Mouse (Mus musculus) adrenal gland, adult (tissue): ENCODE results near the gene Emc10.

ENCODE experiments used
- DNase-seq, 2 experiments: peaks; one replicate each; pipeline ENCODE4 v3.0.0; 2022 to 2023; ENCODE audit warnings: low spot score in 1 of 2; ENCODE audit not compliant: inconsistent age in 2 of 2

The Emc10 gene

DNA sequence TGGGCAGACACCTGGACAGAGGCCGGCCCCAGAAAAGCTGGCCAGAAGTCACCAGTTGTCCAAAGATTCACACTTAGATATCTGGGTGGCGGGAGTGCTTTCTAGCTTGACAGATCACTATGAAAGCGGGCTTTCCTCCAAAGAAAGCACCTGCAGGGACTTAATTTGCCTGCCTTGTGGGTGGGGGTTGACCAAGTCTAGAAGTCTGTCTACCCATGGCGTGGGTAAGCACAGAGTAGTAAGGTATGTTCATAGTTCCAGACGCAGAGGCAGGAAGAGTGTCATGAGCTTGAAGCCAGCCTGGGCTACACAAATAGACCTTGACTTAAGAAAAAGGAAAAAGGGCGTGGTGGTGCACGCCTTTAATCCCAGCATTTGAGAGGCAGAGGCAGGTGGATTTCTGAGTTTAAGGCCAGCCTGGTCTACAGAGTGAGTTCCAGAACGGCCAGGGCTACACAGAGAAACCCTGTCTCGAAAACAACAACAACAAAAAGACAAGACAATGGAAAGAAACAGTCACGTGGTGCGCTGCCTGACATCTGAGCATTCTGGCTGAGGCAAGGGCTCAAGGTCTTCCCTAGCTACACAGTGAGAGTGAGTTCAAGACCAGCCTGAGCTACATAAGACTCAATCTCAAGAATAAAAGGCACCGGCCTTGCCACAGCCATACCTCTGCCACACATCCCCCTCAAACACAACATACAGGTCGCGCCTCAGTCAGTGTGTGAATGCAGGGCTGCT is 30.3 kb upstream of the Emc10 start:
- no peak for DNase-seq

DNA sequence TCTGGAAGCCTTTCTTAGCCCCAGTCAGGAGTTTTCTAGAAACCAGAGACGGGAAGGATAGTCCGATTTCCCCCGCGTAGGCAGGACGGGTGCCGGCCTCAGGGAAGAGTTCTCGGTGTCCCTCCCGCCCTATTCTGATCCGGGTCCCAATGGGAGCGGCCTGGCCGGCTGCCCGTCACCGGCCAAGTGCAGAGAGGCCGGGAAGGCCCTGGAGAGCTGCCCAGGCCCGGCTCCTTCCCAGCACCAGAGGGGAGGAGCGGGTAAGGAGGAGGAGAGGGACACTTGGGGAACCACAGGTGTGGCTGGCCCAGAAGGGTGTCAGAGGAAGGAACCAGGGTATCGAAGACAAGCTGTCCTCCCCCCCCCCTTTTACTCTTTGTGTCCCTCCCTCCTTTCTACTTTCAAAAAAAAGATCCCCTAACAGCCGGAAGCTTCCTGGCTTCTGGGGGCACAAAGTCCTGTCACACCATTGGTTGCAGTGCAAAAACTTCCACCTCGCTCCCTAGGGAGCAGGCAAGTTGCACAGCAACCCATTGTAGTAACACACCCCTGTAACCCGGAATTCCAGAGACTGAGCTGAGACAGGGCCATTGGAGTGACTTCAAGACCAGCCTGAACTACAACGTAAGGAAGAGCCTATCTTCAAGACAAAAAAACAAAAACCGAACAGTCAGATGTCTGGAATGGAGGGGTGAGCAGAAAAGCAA is 28.9 kb upstream of the Emc10 start:
- peak; percentile 90 to 93 for DNase-seq

DNA sequence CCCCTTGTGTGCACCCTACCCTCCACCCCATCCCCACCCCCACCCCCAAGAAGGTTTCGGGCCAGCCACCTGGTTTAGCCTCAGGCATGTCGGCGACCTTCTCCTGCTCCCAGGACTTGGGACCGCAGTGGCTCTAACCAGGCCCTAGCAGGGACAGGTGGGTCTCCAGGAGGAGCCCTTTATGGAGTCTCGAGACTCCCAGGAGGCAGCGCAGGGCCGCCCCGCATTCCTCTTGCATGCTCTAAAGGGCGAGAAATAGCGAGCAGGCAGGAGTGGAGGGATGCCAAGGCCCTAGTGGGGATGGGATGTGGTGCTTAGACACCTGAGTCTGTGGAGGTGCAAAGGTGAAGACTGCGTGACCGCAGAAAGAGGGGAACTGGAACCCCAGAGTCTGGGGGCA is 28.2 kb upstream of the Emc10 start, which contains the start of gene Mybpc2:
TSS of gene Mybpc2 (minus strand) at position 155 of the 400 bp plus-strand sequence.
- DNase-seq = no peak

DNA sequence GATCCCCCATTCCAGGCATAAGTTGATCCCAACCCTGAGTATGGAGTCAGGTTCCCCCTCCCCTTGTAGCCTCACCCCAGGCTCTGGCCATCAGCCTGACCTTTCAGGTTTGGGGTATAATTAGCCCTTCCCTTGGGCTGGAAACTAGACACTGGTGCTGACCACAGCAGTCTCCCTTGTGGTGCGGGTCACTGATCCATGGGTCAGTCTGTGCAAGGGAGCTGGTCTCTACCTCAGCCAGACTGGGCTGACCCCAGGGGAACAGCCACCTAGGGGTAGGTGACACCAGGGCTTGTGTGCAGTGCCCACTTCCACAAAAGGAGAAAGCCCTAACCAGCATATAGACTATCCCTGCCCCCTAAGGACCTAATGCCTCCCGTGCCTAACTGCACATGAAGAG is 26.7 kb upstream of the Emc10 start:
- no peak for DNase-seq

DNA sequence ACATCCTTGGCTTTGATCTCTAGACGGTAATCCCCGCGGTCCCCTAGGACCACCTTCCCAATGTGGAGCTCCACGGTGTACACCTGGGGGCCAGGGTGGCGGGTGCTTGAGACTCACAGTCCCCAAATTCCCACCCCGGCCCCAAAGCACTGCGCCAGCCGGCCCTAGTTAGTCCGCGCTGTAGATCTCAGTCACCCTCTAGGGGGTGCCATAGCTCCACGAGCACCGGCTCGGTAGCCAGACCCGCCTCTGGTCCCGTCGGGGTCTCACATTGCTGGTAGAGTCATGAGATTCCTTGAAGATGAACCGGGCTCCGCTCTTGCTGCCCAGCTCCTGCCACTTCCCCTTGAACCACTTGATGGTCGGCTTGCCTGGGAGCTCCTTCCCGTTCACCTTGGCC is 25.4 kb upstream of the Emc10 start:
- peak in 1 of 2 experiments; percentile 82 for DNase-seq

DNA sequence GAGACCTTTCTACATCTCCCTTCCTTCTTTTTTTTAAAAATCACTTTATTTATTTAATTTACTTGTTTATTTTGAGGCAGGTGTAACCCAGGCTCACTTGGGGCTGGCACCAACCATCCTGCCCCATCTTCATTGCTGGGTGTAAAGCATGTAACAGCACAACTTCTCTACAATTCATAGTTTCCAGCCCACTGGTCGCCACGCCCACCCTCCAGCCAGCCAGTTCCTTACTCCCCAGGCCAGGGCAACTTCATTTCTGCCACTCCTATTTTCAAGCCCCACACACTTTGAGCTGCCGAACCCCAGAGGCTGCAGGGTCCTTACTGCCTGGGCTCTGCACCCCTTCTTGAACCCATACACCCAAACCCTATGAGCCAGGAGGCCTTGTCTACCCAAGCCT is 24.7 kb upstream of the Emc10 start:
- DNase-seq = no peak

DNA sequence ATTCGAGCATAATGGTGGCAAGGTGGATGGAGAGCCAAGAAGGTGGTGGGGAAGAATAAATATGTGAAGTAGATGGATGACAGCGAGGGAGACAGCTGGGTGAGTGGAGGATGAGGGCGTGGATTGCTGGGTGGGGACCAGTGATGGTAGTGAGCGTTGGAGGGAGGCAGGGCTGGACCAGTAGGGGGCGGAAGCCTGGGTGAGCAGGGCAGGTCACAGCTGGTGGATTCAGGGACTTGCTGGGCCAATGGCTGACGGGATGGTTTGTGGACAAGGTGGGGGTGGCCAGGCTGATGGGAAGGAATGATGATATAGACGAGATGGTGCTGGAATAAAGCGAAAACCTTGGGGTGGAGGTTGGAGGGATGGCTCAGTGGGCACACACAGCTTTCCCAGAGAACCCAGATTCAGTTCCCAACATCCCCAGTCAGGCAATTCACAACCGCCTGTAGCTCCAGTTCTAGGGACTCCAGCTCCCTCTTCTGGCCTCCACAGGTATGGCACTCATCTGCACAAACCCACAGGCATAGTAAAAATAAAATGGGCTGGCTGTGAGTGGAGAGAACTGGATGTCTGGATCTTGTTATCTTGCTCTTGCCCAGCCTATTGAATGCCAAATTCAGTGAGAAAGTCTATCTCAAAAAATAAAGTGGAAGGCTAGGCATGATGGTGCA is 23.0 kb upstream of the Emc10 start:
- no peak for DNase-seq

DNA sequence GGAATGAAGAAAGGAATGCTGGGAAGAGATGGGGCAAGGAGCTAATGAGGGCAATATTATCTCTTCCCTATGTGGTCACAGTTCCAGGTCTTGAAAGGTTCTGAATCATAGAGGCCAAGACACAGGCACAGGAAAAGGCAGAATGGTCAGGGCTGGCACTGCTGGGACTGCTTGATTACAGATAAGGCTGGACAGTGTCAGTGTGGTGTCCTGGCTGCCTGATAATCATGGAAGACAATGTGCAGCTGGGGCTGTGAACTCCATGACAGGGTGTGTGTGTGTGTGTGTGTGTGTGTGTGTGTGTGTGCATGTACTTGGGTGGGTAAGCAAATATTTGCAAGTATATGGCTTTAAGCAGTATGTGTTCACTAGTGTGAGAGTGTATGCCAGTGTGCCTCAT is 11.2 kb upstream of the Emc10 start:
- DNase-seq = no peak

DNA sequence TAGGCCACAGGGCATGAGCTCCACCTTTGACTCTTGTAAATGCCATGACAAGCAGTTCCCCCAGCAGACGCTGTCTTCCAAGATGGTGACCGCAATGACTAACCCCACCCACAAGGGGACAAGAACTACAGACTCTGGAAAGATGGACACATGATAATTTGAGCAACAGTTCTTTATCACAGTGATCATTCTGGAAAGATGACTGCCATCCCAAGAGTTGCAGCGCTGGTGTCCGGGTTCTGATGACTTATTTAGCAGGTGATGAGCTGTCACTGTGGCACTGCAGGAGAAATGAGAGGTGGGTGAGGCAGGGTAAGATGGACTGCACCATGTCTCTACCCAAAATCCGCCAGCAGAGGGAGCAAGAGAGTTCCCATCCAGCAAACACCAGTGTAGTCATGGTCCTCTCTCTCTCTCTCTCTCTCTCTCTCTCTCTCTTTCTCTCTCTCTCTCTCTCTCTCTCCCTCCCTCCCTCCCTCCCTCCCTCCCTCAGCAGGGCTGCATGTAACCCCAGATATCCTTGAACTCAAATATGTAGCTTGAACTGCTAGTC is 5.3 kb upstream of the Emc10 start:
- DNase-seq = peak; percentile 46 to 84

DNA sequence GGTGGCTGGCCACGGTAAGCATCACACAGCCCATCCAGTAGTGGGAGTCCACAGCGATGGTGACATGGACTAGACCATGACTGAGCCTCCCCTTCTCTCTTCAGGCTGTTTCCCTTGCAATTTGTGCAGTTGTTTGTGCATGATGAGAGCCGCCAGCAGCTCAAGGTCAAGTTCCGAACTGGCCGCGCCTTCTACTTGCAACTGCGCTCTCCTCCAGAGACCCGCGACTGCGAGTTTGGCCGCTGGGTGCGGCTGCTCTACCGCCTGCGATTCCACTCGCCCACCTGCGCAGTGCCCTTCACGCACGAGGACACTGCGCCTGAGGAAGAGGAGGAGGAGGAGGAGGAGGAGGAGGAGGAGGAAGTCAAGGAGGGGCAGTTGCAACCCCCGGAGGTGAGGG is 3.7 kb upstream of the Emc10 start:
- peak in 1 of 2 experiments; percentile 20 for DNase-seq

DNA sequence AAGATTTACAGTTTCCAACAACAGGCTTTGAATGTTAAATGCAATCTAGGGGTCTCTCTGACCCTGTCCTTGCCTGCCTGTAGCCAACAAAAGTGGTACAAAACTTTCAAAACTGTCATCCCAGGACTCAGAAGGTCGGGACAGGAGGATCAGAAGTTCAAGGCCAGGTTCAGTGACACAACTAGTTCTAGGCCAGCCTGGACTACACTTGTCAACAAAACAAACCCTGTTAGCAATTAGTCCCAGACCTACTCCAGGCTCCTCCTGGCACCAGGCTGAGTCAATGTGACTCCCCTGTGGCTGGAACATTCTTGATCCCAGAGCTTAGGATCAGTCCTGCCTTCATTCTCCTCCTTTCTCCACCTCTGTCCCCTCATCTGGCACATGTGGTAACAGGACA is 2.6 kb upstream of the Emc10 start:
- peak; percentile 7 to 53 for DNase-seq

DNA sequence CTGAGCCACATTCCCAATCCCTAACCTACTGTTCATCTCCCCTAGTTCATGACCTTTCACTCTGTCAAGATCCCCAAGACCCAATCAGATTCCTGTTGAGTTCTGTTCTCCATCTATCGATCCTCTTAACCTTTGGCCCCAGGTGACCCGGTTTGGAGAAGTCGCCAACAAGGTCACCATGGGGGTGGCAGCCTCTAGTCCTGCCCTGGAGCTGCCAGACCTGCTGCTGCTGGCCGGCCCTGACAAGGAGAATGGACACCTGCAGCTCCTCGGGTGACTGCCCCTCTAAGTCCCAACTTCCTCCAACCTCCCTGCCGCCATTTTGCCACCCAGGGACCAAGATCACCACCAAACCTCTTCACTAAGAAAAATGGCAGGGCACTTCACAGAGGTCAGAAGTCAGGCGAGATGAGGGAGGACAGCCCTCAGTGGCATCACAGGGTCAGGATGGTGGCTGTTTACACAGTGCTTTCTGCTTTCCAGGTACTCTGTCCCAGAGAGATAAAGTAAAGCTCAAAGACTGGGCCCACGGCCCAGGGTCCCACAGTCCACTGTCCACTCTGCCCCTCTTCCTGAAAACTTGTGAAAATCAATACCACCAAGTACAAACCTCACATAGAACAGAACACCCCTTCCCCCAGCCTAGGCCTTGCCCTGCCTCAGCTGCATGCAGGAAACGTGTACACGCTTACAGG is 1.2 kb upstream of the Emc10 start:
- DNase-seq = peak; percentile 26 to 44

DNA sequence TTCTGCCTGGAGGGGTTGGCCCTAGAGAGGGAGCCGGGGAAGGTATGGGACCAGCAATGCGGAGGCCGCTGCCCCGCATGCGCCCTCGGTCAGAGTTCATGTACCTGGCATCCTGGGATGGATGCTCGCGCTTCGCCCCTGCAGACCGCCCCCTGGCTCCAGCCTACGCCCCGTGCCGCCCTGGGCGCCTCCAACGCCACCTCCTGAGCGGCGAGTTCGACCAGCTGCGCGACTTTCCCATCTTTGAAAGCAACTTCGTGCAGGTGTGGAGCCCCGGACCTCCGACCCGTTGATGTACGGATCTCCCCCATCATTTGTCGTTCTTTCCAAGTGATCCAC is 411 bp upstream of the Emc10 start:
- no peak for DNase-seq

DNA sequence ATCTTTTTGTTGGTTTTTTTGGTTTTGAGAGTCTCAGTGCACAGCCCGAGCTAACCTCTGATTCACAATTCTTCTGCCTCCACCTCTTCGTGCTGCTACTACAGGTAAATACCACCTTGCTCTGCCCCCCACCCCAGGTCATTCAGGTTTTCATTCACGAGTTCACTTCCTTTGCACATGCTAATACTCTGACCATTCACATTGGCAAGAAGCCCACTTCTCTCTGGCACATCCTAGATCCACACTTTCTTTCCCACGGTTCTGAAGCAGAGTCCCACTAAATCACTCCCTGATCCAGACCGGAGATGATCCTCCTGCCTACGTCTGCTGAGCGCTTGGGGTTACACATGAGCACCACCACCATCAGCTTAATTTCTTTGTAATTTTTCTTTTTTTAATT is 1.2 kb downstream of the Emc10 start:
- peak in 1 of 2 experiments; percentile 43 for DNase-seq

DNA sequence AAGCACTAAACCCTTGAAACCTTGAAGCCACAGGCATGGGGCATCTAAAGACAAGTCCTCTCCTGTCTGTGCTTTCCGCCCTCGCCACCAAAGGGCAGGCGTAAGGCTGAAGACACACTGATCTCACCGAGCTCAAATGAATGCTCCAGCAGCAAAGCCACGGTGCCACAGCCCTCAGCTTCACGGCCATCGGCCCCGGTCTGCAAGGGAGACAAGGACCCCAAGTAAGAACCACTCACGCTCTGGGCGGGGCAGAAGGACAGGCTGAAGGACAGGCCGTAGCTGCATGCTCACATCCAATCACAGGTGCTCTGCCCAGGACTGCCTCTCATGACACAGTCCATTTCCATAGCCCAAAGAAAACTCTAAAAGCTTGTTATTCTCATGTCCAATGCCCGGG is 1.6 kb downstream of the Emc10 start:
- peak in 1 of 2 experiments; percentile 19 for DNase-seq

DNA sequence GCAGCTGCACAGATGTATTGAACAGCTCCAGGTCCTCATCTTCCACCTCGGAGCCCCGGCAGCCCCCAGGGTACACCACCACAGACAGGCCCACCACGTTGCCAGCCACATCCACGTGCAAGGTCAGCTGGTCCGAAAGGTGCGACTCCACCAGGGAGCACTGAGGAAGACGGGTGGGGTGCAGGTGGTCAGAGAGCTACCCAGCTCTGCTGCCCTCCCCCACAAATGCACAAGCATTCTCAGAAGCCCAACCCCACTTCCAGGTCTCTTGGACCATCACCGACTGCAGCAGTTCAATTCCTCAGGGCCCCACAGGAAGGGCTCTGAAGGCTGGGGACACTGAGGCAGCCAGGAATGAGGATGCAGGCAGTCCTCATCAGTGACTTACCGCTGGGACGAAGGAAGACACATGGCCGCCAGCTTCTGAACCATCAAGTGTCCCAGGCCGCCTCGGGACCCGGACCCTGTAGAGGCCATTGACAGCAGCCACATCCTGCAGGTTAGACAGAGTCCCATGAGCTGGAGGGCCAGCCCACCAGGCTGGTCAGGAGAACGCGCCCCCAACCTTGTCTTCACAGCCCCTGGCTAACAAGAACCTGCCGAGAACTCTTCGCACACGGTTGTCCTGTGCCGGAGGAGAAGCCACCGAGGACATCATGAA is 4.0 kb downstream of the Emc10 start:
- DNase-seq = no peak

DNA sequence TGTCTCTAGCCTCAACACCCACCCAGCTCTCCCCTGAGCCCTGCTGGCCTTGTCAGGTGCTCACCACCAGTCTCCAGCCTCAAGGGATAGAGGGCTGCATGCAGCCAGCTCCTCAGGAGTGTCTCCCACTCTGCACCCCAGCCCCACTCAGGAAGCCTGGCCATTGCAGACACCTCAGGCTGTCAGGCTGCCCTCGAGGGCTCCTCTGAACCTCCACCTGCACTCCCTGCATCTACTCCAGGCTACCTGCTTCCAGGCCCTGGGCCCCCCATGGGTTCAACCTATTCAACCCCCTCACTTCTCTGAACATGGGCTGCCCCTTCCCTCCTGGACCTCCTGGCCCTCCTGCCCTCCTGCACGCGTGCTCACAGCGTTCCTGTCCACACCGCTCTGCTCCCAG is 4.9 kb downstream of the Emc10 start:
- no peak for DNase-seq

DNA sequence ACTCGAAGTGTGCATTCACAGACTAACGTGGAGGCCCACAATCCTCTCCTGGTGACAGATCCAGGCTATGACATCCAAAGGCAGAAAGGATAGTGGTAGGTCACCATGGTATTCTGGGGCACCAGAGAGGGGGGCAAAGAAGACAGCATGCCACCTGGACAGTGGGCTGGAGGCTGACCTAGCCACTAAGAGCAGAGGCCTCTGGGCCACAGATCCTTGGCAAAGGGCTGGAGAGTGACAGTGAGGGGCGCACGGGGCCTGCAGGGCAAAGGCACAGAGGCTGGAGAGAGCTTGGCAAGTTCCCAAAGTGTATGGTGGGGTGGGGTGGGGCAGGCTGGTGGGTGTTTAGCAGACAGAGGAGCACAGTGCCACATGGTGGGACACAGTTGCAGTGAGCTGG is 6.0 kb downstream of the Emc10 start:
- DNase-seq = peak in 1 of 2 experiments; percentile 4

DNA sequence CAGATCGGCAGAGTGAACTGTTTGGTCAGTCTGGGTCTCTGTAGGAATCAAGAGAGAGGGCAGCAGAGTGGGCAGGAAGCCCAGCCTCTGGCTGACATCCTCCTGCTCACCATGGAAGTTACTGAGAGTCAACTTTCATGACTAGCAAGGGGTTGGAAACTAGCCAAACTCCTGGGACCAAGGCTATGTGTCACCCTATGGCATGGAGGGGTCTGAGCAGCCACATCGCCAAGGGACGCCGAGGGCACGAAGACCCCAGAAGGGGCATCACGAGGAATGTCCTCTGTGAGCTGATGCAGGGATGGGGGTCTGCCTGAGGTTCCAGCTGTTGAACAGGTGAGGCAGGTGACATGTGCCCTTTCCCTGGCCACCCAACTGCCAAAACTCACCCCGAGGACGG is 7.8 kb downstream of the Emc10 start:
- peak in 1 of 2 experiments; percentile 7 for DNase-seq

DNA sequence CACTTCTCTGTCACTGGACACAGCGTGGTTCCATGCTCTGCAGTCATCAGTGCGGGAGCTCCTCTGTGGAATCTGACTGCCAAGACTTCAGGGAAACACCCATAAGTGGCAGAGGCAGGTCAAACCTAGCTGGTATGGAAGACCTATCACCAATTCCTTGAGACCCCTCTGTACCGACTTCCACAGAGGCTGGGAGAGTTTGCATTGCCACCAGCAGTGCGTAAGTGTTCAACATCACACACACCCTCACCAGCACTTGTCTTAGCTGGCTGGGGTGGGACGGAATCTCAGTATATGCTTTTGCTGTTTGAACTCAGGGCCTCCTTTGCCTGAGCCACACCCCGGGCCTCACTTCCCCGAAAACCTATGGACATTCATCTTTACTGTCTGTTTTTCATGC is 8.4 kb downstream of the Emc10 start:
- peak in 1 of 2 experiments; percentile 1 for DNase-seq
